ENCODE assay signal across 11 mouse cellular contexts in genomic region chr10:68558828-68559219, GRCm38 (mm10). TPM values are rescaled to one million over a fixed set of nuclear protein-coding genes. Genes with fewer than 3 reads are reported as not detected.
DNase-seq lines count a peak whose midpoint lies in the region; ATAC-seq and TF ChIP-seq lines count a peak whose summit lies in the region.
"Had no signal": no experiment of that assay in that cellular context is flagged by ENCODE, and none has a peak within 500 bp of the region (broad histone marks: within the 10 kb centered on the region; RNA-seq: fewer than 3 reads in every experiment).

No protein-coding gene starts in this region.

- H3K36me3 ChIP-seq in intestine, embryonic 14.5 days (ENCODE audit: control insufficient read depth, insufficient read depth, low read length): no peaks in the 10 kb centered on the region
- H3K36me3 ChIP-seq in intestine, postnatal 0 days (ENCODE audit: control insufficient read depth, insufficient read depth): no peaks in the 10 kb centered on the region
- H3K36me3 ChIP-seq in limb, embryonic 15.5 days: no peaks in the 10 kb centered on the region
- H3K36me3 ChIP-seq: neural tube, embryonic 13.5 days had no signal

- no peak overlapping the region for H3K4me3 ChIP-seq in intestine, embryonic 14.5 days (ENCODE audit: low read depth, low read length)
- H3K4me3 ChIP-seq in intestine, postnatal 0 days (ENCODE audit: low read depth, low read length): no peak overlapping the region
- H3K4me3 ChIP-seq in limb, embryonic 15.5 days: peak overlapping the region; percentile 6; the same call in 1 of the 2 replicates
- H3K4me3 ChIP-seq: megakaryocyte, embryonic 14.5 days; neural tube, embryonic 13.5 days had no signal

- WGBS in intestine, embryonic 14.5 days: 50% methylated on average over 4 of the region's 4 CpGs
- WGBS in intestine, postnatal 0 days: 64% methylated on average over 4 of the region's 4 CpGs
- WGBS in limb, embryonic 15.5 days: 22% methylated on average over 4 of the region's 4 CpGs

- peak overlapping the region; percentile 71 for H3K27ac ChIP-seq in intestine, embryonic 14.5 days (ENCODE audit: low read depth)
- H3K27ac ChIP-seq in intestine, postnatal 0 days (ENCODE audit: low read depth, low read length): no peak overlapping the region
- H3K27ac ChIP-seq in limb, embryonic 15.5 days: peak overlapping the region; percentile 81
- H3K27ac ChIP-seq: neural tube, embryonic 13.5 days had no signal

- H3K4me1 ChIP-seq in intestine, embryonic 14.5 days (replicated peaks; ENCODE audit: control insufficient read depth, insufficient read depth, low read length): no peaks in the 10 kb centered on the region
- no peaks in the 10 kb centered on the region for H3K4me1 ChIP-seq in intestine, postnatal 0 days (replicated peaks; ENCODE audit: control insufficient read depth, insufficient read depth, low read length)
- peaks cover 6% of the 10 kb centered on the region for H3K4me1 ChIP-seq in limb, embryonic 15.5 days
- H3K4me1 ChIP-seq: megakaryocyte, embryonic 14.5 days had no signal

- no peaks in the 10 kb centered on the region for H3K27me3 ChIP-seq in intestine, embryonic 14.5 days (replicated peaks; ENCODE audit: control insufficient read depth, insufficient read depth, low read length)
- no peaks in the 10 kb centered on the region for H3K27me3 ChIP-seq in intestine, postnatal 0 days (replicated peaks; ENCODE audit: control insufficient read depth, insufficient read depth, low read length)
- H3K27me3 ChIP-seq in limb, embryonic 15.5 days: no peaks in the 10 kb centered on the region
- H3K27me3 ChIP-seq: megakaryocyte, embryonic 14.5 days; neural tube, embryonic 13.5 days had no signal

- no peak for ATAC-seq in intestine, embryonic 14.5 days (replicated peaks; ENCODE audit: low FRiP score, low TSS enrichment, low read depth)
- ATAC-seq in intestine, postnatal 0 days: no peak
- ATAC-seq in limb, embryonic 15.5 days (ENCODE audit: insufficient number of reproducible peaks, low FRiP score, low TSS enrichment, low read depth): peak; percentile 24; the same call in 1 of the 2 replicates

- no peak overlapping the region for H3K9ac ChIP-seq in intestine, embryonic 14.5 days (ENCODE audit: low read length)
- no peak overlapping the region for H3K9ac ChIP-seq in intestine, postnatal 0 days (ENCODE audit: low read depth, low read length)
- no peak overlapping the region for H3K9ac ChIP-seq in limb, embryonic 15.5 days
- H3K9ac ChIP-seq: neural tube, embryonic 13.5 days had no signal

- no peak overlapping the region for H3K4me2 ChIP-seq in intestine, embryonic 14.5 days (ENCODE audit: low read length)
- no peak overlapping the region for H3K4me2 ChIP-seq in intestine, postnatal 0 days (replicated peaks; ENCODE audit: low read depth)
- peak overlapping the region; percentile 30 for H3K4me2 ChIP-seq in limb, embryonic 15.5 days
- H3K4me2 ChIP-seq: neural tube, embryonic 13.5 days had no signal

- TF ChIP-seq CTCF in intestine, postnatal 0 days (IDR thresholded peaks at IDR 0.05; ENCODE audit: low read depth): no peak

- no peaks in the 10 kb centered on the region for H3K9me3 ChIP-seq in intestine, embryonic 14.5 days (ENCODE audit: control insufficient read depth, low read length)
- no peaks in the 10 kb centered on the region for H3K9me3 ChIP-seq in intestine, postnatal 0 days (ENCODE audit: control insufficient read depth)
- H3K9me3 ChIP-seq in limb, embryonic 15.5 days: no peaks in the 10 kb centered on the region
- H3K9me3 ChIP-seq: neural tube, embryonic 13.5 days had no signal

- DNase-seq in embryo, embryonic 10.5 days (ENCODE audit: low spot score): peak; percentile 22
- no peak for DNase-seq in embryo, embryonic 9.5 days (ENCODE audit: extremely low spot score)
- no peak for DNase-seq in intestine, embryonic 14.5 days (ENCODE audit: low spot score)
- DNase-seq in adipocyte (ENCODE audit: low spot score): peak; percentile 41
- no peak for DNase-seq in right cerebral cortex, postnatal 36 days (ENCODE audit: low spot score in 2 of 2)
- no peak for DNase-seq in gastrocnemius, adult 18-20 months (ENCODE audit: low spot score)
- DNase-seq: kidney, adult 11 months had no signal

RNA-seq across cellular contexts. Expression of gene Cabcoco1, which starts 17.1 kb away (rescaled TPM):
- polyA plus RNA-seq in intestine, embryonic 14.5 days (2014; fragmentation: Nextera tagmentation; extraction: Ambion mirVana): 4.5 and 7.2 TPM in 2 replicates
- 3.7 and 4.0 TPM in 2 replicates for polyA plus RNA-seq in intestine, postnatal 0 days (2015; fragmentation: Nextera tagmentation; extraction: Ambion mirVana)
- polyA plus RNA-seq in limb, embryonic 15.5 days (2015; fragmentation: Nextera tagmentation; extraction: Ambion mirVana): 1.5 TPM in 2 replicates
- total RNA-seq in gastrocnemius, adult 18-20 months (2021): under 1 TPM; 0.31 to 0.39 TPM

Comparison
In these comparisons a context has a peak if more than half of its experiments do, and no peak if none do; other contexts are left out.
1. DNase-seq: peak in embryo, embryonic 10.5 days (single experiment) and adipocyte (single experiment); none in embryo, embryonic 9.5 days (single experiment), intestine, embryonic 14.5 days (single experiment), right cerebral cortex, postnatal 36 days (0 of 2) and gastrocnemius, adult 18-20 months (single experiment).